Mouse (Mus musculus) CH12.LX (cell line): ENCODE measurements at regions not wholly inside any gene's neighbourhood (a gene's known extent, or its start where the extent isn't known, plus 50 kb on each side); places are given as distances from the start of the nearest gene placed in this dataset.

Experiments used
- DNase-seq: peaks from one replicate; pipeline ENCODE4 v3.0.0-alpha.2; 2013; ENCODE audit errors: extremely low read depth
- H3K27ac ChIP-seq: 2 replicates; pipeline ENCODE4 v1.5.1; 2012; ENCODE audit warnings: low read depth, mild to moderate bottlenecking, control low read depth, moderate library complexity; ENCODE audit not compliant: insufficient read depth
- H3K27me3 ChIP-seq: replicated peaks from 2 replicates; pipeline ENCODE3; 2012; ENCODE audit warnings: inconsistent platforms
- H3K36me3 ChIP-seq, 2 experiments: replicated peaks in 1 of 2; 2 replicates each; pipeline versions ENCODE3 to v1.6.1; 2012; ENCODE audit warnings: inconsistent platforms in 1 of 2, low read length in 1 of 2, mild to moderate bottlenecking in 1 of 2, mixed read lengths in 1 of 2, moderate library complexity in 1 of 2; ENCODE audit not compliant: control insufficient read depth in 1 of 2, insufficient read depth in 1 of 2
- H3K4me1 ChIP-seq, 2 experiments: 2 replicates each; pipeline ENCODE4 v1.6.1; 2012; ENCODE audit warnings: inconsistent platforms in 1 of 2, moderate library complexity in 1 of 2; ENCODE audit not compliant: insufficient read depth in 2 of 2, control insufficient read depth in 1 of 2
- H3K4me2 ChIP-seq: 2 replicates; pipeline ENCODE4 v1.6.1; 2012; ENCODE audit warnings: low read depth, mild to moderate bottlenecking, control low read depth; ENCODE audit not compliant: poor library complexity, insufficient read depth, severe bottlenecking
- H3K4me3 ChIP-seq, 3 experiments: fragments of 150-350 bp in 1 of 3; sonication (generic) in 1 of 3; replicated peaks in 1 of 3; 2 replicates each; pipeline versions ENCODE3 to v1.5.1; 2011 to 2012; ENCODE audit warnings: low read depth in 2 of 3, low read length in 2 of 3, mild to moderate bottlenecking in 2 of 3, moderate library complexity in 2 of 3, control low read depth in 1 of 3, improper control_type of control experiment in 1 of 3, inconsistent platforms in 1 of 3, mixed read lengths in 1 of 3; ENCODE audit not compliant: poor library complexity in 1 of 3
- H3K79me2 ChIP-seq: replicated peaks from 2 replicates; pipeline ENCODE4 v1.6.1; 2012; ENCODE audit warnings: mild to moderate bottlenecking, moderate library complexity; ENCODE audit not compliant: control insufficient read depth, poor library complexity, insufficient read depth, severe bottlenecking; ENCODE audit errors: extremely low read depth
- H3K9ac ChIP-seq: 2 replicates; pipeline ENCODE4 v1.6.1; 2012; ENCODE audit warnings: low read depth, mild to moderate bottlenecking, control low read depth, moderate library complexity; ENCODE audit not compliant: insufficient read depth
- H3K9me3 ChIP-seq: replicated peaks from 2 replicates; pipeline ENCODE3; 2012; ENCODE audit warnings: low read length, inconsistent platforms, mixed read lengths
- BHLHE40 ChIP-seq: IDR thresholded peaks from 2 replicates; pipeline ENCODE4 v1.6.1; 2011; ENCODE audit warnings: mild to moderate bottlenecking, low read depth, low read length, improper control_type of control experiment
- CTCF ChIP-seq, 2 experiments: IDR thresholded peaks in 1 of 2; conservative IDR thresholded peaks in 1 of 2; 2 replicates each; pipeline ENCODE4 v1.5.1; 2011 to 2012; ENCODE audit warnings: low read depth in 2 of 2, low read length in 2 of 2, improper control_type of control experiment in 1 of 2, inconsistent platforms in 1 of 2, mild to moderate bottlenecking in 1 of 2, moderate library complexity in 1 of 2
- E2F4 ChIP-seq: IDR thresholded peaks from 2 replicates; pipeline ENCODE4 v1.6.1; 2011; ENCODE audit warnings: low read depth, low read length, improper control_type of control experiment; ENCODE audit not compliant: insufficient replicate concordance
- EP300 ChIP-seq: IDR thresholded peaks from 2 replicates; pipeline ENCODE4 v1.6.1; 2011; ENCODE audit warnings: low read length, improper control_type of control experiment
- GABPA ChIP-seq: IDR thresholded peaks from 2 replicates; pipeline ENCODE4 v1.6.1; 2012; ENCODE audit warnings: low read depth, low read length, improper control_type of control experiment, inconsistent platforms; ENCODE audit not compliant: insufficient replicate concordance
- JUND ChIP-seq: conservative IDR thresholded peaks from 2 replicates; pipeline ENCODE4 v1.6.1; 2011; ENCODE audit warnings: low read depth, low read length, improper control_type of control experiment
- MAFK ChIP-seq: IDR thresholded peaks from 2 replicates; pipeline ENCODE4 v1.6.1; 2011; ENCODE audit warnings: low read length, improper control_type of control experiment; ENCODE audit not compliant: insufficient replicate concordance
- MAX ChIP-seq: IDR thresholded peaks from 2 replicates; pipeline ENCODE4 v1.6.1; 2011; ENCODE audit warnings: low read length, improper control_type of control experiment
- MEF2A ChIP-seq: IDR thresholded peaks from 2 replicates; pipeline ENCODE4 v1.6.1; 2014; ENCODE audit warnings: low read depth, mild to moderate bottlenecking, inconsistent platforms, low read length, improper control_type of control experiment, borderline replicate concordance
- MXI1 ChIP-seq: IDR thresholded peaks from 2 replicates; pipeline ENCODE4 v1.6.1; 2011; ENCODE audit warnings: mild to moderate bottlenecking, low read depth, low read length, improper control_type of control experiment
- NELFE ChIP-seq: IDR thresholded peaks from 2 replicates; pipeline ENCODE4 v1.6.1; 2011; ENCODE audit warnings: low read depth, low read length, improper control_type of control experiment
- PAX5 ChIP-seq: IDR thresholded peaks from 2 replicates; pipeline ENCODE4 v1.6.1; 2012; ENCODE audit warnings: low read length, inconsistent platforms, mixed read lengths
- SMC3 ChIP-seq: IDR thresholded peaks from 2 replicates; pipeline ENCODE4 v1.6.1; 2011; ENCODE audit warnings: low read depth, low read length, improper control_type of control experiment
- TCF12 ChIP-seq: IDR thresholded peaks from 2 replicates; pipeline ENCODE4 v1.6.1; 2014; ENCODE audit warnings: low read depth, mild to moderate bottlenecking, inconsistent platforms, low read length, improper control_type of control experiment
- UBTF ChIP-seq: IDR thresholded peaks from 2 replicates; pipeline ENCODE4 v1.6.1; 2012; ENCODE audit warnings: low read depth, mild to moderate bottlenecking, inconsistent platforms, low read length, improper control_type of control experiment, moderate library complexity
- ZKSCAN1 ChIP-seq: IDR thresholded peaks from 2 replicates; pipeline ENCODE4 v1.6.1; 2012; ENCODE audit warnings: low read depth, inconsistent platforms, low read length, improper control_type of control experiment, borderline replicate concordance
- dilution Hi-C: fragments of 300-500 bp; cut with MboI; formaldehyde crosslinking; loops from 2 replicates; pipeline ENCODE4 v1.14.3; 2020; ENCODE audit warnings: low sequenced_read_pairs; ENCODE audit not compliant: extremely low pct_unique_long_range_greater_than_20kb, extremely low pct_ligation_motif_present
- in situ Hi-C: fragments of 300-500 bp; cut with MboI; formaldehyde crosslinking; loops from 3 replicates; pipeline ENCODE4 v1.14.3; 2019; ENCODE audit warnings: low sequenced_read_pairs, low pct_ligation_motif_present, low pct_unique_long_range_greater_than_20kb, mixed read lengths

GRCm38 (mm10) chr13:84750136-84750535, 439.1 kb upstream of the Ccnh start:
- H3K36me3 ChIP-seq: no peaks in the 10 kb centered on the region
- dilution Hi-C loops: no loop called here
- no peaks in the 10 kb centered on the region for H3K27me3 ChIP-seq
- H3K4me2 ChIP-seq: no peak overlapping the region
- no peak overlapping the region for H3K27ac ChIP-seq
- H3K4me1 ChIP-seq: no peaks in the 10 kb centered on the region
- no peak for DNase-seq
- no peak overlapping the region for H3K4me3 ChIP-seq
- in situ Hi-C loops: no loop called here
- TF ChIP-seq ZKSCAN1: no peak
- no peak for TF ChIP-seq PAX5
- no peak for TF ChIP-seq MXI1
- TF ChIP-seq MEF2A: no peak
- TF ChIP-seq JUND: no peak
- no peaks in the 10 kb centered on the region for H3K9me3 ChIP-seq
- no peak overlapping the region for H3K9ac ChIP-seq
- no peaks in the 10 kb centered on the region for H3K79me2 ChIP-seq

- Histone ChIP-seq H3K27me3 (no peaks in the 10 kb centered on the region), H3K79me2 (no peaks in the 10 kb centered on the region), H3K4me1 (no peaks in the 10 kb centered on the region), H3K36me3 (no peaks in the 10 kb centered on the region), H3K27ac (no peak overlapping the region), H3K9ac (no peak overlapping the region), H3K4me2 (no peak overlapping the region), H3K9me3 (no peaks in the 10 kb centered on the region), H3K4me3 (no peak overlapping the region)
- dilution Hi-C loops (no loop called here), in situ Hi-C loops (no loop called here)
- TF ChIP-seq JUND (no peak), CTCF (conservative IDR thresholded peaks at IDR 0.05 in 1 of 2, IDR thresholded peaks at IDR 0.05 in 1 of 2; ENCODE audit: low read depth in 2 of 2, low read length in 2 of 2) (no peak), TCF12 (no peak), EP300 (no peak), MAX (no peak), BHLHE40 (no peak), NELFE (no peak), UBTF (no peak), GABPA (no peak), SMC3 (no peak), E2F4 (no peak), MAFK (no peak)
- no peak for DNase-seq
Observed at GRCm38 (mm10) chr13:84751576-84752490, 437.4 kb upstream of the Ccnh start.
